Mouse (Mus musculus) kidney, postnatal 0 days (tissue): Measurements from ENCODE around the gene Zfp36l2. TPM values are rescaled to one million over a fixed set of nuclear protein-coding genes. Genes with fewer than 3 reads are reported as not detected.

Experiments
- ATAC-seq: fragments of 200-750 bp; cut with Nextera tagmentation; replicated peaks from 2 replicates; pipeline ENCODE4 v1.8.0; 2017; ENCODE audit warnings: low read depth, moderate number of reproducible peaks, moderate TSS enrichment, moderate library complexity; ENCODE audit not compliant: low FRiP score
- DNase-seq: peaks from one replicate; pipeline ENCODE4 v3.0.0-alpha.2; 2016; ENCODE audit warnings: low spot score
- H3K27ac ChIP-seq: fragments of 300-500 bp; sonication (generic); 2 replicates; pipeline ENCODE4 v1.5.1; 2014; ENCODE audit warnings: mild to moderate bottlenecking
- H3K27me3 ChIP-seq: fragments of 300-500 bp; sonication (generic); 2 replicates; pipeline ENCODE4 v1.6.1; 2014; ENCODE audit warnings: low read length, mixed read lengths; ENCODE audit not compliant: insufficient read depth
- H3K36me3 ChIP-seq: fragments of 300-500 bp; sonication (generic); 2 replicates; pipeline ENCODE4 v1.6.1; 2014; ENCODE audit warnings: low read length, mixed read lengths; ENCODE audit not compliant: insufficient read depth
- H3K4me1 ChIP-seq: fragments of 300-500 bp; sonication (generic); replicated peaks from 2 replicates; pipeline ENCODE4 v1.6.1; 2014; ENCODE audit warnings: antibody characterized with exemption, low read length, mixed read lengths; ENCODE audit not compliant: insufficient read depth
- H3K4me2 ChIP-seq: fragments of 300-500 bp; sonication (generic); 2 replicates; pipeline ENCODE4 v1.6.1; 2014; ENCODE audit warnings: mild to moderate bottlenecking, low read length, moderate library complexity, mixed read lengths
- H3K4me3 ChIP-seq: fragments of 300-500 bp; sonication (generic); replicated peaks from 2 replicates; pipeline ENCODE4 v1.5.1; 2014; ENCODE audit warnings: low read depth, low read length
- H3K9ac ChIP-seq: fragments of 300-500 bp; sonication (generic); 2 replicates; pipeline ENCODE4 v1.6.1; 2014; ENCODE audit warnings: low read depth, low read length
- H3K9me3 ChIP-seq: fragments of 300-500 bp; sonication (generic); replicated peaks from 2 replicates; pipeline ENCODE4 v1.6.1; 2016; ENCODE audit warnings: low read length, inconsistent platforms, mixed read lengths
- CTCF ChIP-seq: IDR thresholded peaks from 2 replicates; pipeline ENCODE4 v1.5.1; 2016; ENCODE audit warnings: antibody characterized with exemption, low read depth, mild to moderate bottlenecking, moderate library complexity
- WGBS: fragments of 180-500 bp; shearing (Covaris S2); extraction: QIAGEN DNeasy Blood & Tissue Kit; methylation state at CpG from one replicate; pipeline ENCODE4 v1.1.7; 2014; 5-methylcytosine and 5-hydroxymethylcytosine counted together
- polyA plus RNA-seq: library from polyadenylated mRNA; unstranded; fragments of >200 nt; fragmentation: Nextera tagmentation; extraction: Ambion mirVana; gene quantifications from 2 replicates; pipeline ENCODE4 v1.2.1, GENCODE M21; 2015

Zfp36l2 gene
- polyA plus RNA-seq, 1 experiment from 2014 or later: 21.3 TPM

DNA sequence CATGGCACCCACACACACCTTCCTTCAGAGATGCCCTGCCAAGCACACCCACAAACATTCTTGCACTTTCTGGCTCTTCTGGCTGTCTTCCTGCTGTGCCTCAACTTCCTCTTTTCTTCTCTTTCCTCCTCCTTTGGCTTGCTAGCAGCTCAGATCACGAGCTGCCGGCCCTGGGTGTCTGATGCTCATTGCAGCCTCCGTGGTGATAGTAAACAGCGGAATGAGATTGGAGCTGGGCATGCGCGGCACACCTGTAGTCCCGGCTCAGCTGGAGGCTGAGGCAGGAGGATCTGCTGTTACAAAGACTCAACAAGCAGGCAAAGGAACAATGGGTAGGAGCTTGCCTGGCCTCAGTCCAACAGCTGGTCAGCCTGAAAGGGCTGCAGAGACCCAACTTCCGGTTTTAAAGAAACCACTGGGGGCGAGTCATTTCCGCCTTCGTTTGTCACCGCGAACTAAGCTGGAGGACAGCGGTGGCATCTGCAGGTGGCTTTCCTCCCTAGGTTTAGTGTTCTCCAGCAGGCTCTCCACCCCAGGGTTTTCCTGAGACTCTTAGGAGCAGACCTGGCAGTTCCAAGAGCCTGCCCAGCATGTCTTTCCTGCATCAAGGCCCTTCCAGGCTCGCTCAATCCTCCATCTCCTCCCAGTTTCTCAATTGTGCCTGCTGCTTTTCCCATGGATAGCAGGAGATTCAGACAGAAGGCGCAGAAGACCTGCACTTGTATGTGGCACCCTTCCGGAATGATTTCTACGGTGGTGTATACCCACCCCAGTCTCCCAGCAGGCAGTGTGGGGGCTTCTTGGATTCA is 6.0 kb downstream of the Zfp36l2 start:
- no peak overlapping the region for H3K4me3 ChIP-seq
- TF ChIP-seq CTCF: no peak
- H3K9me3 ChIP-seq: no peaks in the 10 kb centered on the region
- H3K4me1 ChIP-seq: peaks cover 30% of the 10 kb centered on the region
- WGBS: 63% methylated on average over 18 of the region's 18 CpGs
- ATAC-seq: no peak
- DNase-seq: peak; percentile 55
- no peaks in the 10 kb centered on the region for H3K27me3 ChIP-seq
- H3K36me3 ChIP-seq: peaks cover 10% of the 10 kb centered on the region
- 0 out of 2 replicates have a peak overlapping the region, but pooled peaks have one; percentile 27 for H3K9ac ChIP-seq
- H3K4me2 ChIP-seq: peak overlapping the region; percentile 50; the same call in 1 of the 2 replicates
- H3K27ac ChIP-seq: peak overlapping the region; percentile 84

DNA sequence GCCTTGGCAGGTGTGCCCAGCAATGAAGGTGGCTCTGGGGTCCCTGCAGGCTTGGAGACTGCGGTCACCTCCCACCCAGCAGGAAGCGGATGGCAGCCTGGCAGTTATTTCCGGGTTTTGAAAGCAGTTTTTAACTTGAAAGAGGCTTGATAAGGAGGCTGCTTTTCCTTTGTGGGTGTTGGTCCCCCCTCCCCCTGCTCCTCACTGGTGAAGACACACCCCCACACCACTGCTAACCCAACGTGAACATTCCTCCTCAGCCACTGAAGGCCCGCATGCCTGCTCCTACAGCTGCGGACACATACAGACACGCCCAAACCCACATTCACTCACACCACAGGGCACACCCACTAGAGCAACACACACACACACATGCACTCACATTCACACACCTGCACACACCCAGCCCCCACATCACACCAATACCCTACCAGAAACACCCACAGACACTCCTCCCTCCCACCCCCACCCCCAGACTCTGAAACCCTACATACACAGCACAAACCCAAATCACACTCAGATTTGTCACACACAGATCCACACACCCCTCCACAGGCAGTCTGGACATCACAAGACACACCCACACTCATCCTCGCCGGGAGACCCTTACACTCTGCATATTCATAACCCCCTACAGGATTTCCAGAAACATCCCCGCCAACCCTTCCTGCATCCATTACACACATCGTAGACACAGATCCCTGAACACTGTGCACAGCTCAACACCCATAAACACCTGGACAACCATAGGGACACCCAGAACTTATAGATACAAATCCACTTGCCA is 6.8 kb downstream of the Zfp36l2 start:
- TF ChIP-seq CTCF: no peak
- H3K27ac ChIP-seq: peak overlapping the region; percentile 84
- WGBS: 38% methylated on average over 11 of the region's 11 CpGs
- H3K27me3 ChIP-seq: no peaks in the 10 kb centered on the region
- peaks cover 3% of the 10 kb centered on the region for H3K36me3 ChIP-seq
- no peaks in the 10 kb centered on the region for H3K9me3 ChIP-seq
- ATAC-seq: peak; percentile 27; the same call in 1 of the 2 replicates
- H3K4me3 ChIP-seq: no peak overlapping the region
- peak; percentile 78 for DNase-seq
- 0 out of 2 replicates have a peak overlapping the region, but pooled peaks have one; percentile 27 for H3K9ac ChIP-seq
- H3K4me2 ChIP-seq: no peak overlapping the region
- H3K4me1 ChIP-seq: peaks cover 30% of the 10 kb centered on the region

DNA sequence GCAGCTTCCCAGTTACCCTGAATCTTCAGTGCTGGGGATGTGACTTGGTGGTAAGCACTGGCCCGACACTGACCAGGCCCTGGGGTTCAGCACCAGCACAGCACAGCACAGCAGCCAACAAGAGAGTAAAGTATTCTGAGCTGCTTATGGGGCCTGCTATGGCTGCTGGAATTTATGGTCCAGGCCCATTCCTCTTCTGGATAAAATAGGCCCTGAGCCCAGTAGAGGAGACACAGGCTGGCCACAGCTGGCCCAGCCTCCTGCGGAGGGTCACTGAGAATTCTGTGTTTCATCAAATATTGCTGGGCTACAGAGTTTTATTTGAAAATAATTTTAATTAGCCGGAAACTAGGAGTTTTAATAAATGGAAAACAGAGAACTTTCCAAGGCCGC is 7.8 kb downstream of the Zfp36l2 start:
- 70% methylated on average over 4 of the region's 4 CpGs for WGBS
- H3K36me3 ChIP-seq: no peaks in the 10 kb centered on the region
- no peaks in the 10 kb centered on the region for H3K27me3 ChIP-seq
- no peak for TF ChIP-seq CTCF
- DNase-seq (peak; percentile 68), ATAC-seq (no peak)
- peak overlapping the region; percentile 84; the same call in 1 of the 2 replicates for H3K27ac ChIP-seq
- H3K4me3 ChIP-seq: no peak overlapping the region
- H3K9me3 ChIP-seq: no peaks in the 10 kb centered on the region
- H3K9ac ChIP-seq: no peak overlapping the region
- peaks cover 30% of the 10 kb centered on the region for H3K4me1 ChIP-seq
- no peak overlapping the region for H3K4me2 ChIP-seq

DNA sequence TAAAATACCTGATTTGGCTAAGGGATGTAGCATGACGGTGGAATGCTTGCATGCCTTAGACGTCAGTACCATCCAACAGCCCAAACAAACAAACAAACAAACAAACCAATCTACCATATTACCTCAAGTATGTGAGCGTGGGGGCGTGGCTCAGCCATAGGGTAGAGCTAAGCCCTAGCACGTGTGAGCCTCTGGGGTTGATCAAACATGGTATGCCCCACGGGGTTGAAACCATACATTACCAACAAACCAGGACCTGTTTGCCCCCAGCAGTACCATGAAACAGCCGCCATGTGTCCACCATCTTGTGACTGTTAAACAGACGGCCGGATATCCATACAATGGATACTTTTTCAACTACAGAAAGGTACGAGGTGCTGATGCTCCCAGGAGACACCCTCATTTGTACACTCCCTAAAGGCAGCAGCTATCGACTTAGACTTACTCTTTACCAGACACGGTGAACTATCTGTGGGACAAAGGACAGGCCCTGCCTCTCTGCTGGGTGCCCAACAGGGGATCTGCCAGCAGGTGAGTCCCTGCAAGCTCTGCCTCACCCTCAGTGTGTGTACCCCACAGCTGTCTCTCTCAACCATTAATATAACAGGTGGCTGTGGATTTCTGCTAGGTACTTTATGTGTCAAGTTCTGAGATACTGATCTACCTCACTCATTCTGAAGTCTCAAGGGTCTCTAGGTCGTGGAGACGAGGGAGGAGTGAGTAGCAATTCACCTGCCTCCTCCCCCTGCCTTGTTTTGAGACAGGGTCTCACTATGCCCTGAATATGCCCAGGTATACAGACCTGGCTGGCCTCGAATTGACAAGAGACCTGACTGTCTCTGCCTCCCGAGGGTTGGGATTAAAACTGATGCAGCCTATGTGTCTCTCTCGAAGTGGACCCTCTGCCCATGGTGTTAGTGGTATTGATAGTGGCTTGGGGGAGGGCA is 8.4 kb downstream of the Zfp36l2 start:
- Histone ChIP-seq H3K9ac (no peak overlapping the region), H3K36me3 (no peaks in the 10 kb centered on the region), H3K4me2 (no peak overlapping the region), H3K4me3 (no peak overlapping the region), H3K27me3 (no peaks in the 10 kb centered on the region), H3K4me1 (peaks cover 30% of the 10 kb centered on the region), H3K27ac (no peak overlapping the region), H3K9me3 (no peaks in the 10 kb centered on the region)
- ATAC-seq: no peak
- TF ChIP-seq CTCF: no peak
- WGBS: 88% methylated on average over 17 of the region's 17 CpGs
- DNase-seq: no peak

DNA sequence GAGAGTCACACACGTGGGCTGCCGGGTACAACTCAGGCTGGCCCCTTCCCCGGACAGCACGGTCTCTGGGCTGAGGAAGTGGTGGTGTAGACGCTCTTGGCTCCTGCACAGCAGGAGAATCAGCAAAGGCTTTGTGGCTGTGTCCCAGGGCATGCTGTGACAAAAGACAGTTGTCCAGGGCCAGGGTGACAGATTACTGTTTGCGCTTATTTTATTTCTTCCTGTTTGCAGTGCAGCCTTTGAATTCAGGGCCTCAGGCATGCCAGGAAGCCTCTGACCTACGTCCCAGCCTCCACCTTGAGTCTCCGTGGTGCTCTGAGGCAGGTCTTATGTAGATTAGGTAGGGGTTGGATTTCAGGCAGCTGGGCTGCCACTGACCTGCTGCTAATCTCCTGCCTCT is 10.3 kb downstream of the Zfp36l2 start:
- Histone ChIP-seq H3K36me3 (no peaks in the 10 kb centered on the region), H3K9me3 (no peaks in the 10 kb centered on the region), H3K27ac (peak overlapping the region; percentile 36; the same call in 1 of the 2 replicates), H3K9ac (no peak overlapping the region), H3K27me3 (no peaks in the 10 kb centered on the region), H3K4me3 (no peak overlapping the region), H3K4me1 (peaks cover 22% of the 10 kb centered on the region), H3K4me2 (no peak overlapping the region)
- 30% methylated on average over 8 of the region's 8 CpGs for WGBS
- TF ChIP-seq CTCF: no peak
- ATAC-seq (no peak), DNase-seq (no peak)
